Mouse (Mus musculus): ENCODE measurements around the gene Itpripl1. TPM values are rescaled to one million over a fixed set of nuclear protein-coding genes. Genes with fewer than 3 reads are reported as not detected.
A peak's percentile ranks its signal among the peaks of the same experiment; 100 is the strongest.
"Not testable (repeated sequence)": the region's sequence is repeated elsewhere in the genome, so short reads cannot be mapped to it uniquely, and the experiment has no call there.

The Itpripl1 gene
- polyA plus RNA-seq, 1 experiment from 2014 or later: 17.8 TPM

DNA sequence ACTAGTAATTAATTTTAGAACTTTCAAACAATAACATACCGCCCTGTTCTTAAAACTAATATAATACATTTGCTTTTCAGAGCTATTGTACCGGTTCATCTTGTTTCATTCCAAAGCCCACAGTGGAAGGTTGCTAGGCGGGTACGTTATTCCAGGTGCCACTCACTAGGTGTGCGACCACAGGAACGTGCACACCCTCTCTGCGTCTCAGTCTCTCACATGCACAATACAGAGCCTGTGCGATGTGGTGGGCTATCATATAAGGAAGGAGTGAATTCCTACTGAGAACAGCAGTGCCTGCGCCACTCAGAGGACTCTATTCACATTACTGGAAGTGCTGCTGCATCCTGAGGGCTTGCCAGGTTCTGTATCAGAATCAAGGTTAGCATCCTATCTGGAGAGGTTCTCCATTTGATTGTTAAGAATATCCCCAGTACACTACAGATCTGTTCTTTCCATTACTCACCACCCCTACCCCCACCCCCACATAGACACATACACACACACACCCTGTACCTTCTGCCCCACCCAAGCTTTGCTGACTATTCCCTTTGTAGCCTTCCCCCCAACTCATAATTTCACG lies 5.3 kb downstream of the Itpripl1 start:
- Histone ChIP-seq H3K27ac (ENCODE audit: low read depth) (no peak overlapping the region), H3K4me2 (ENCODE audit: low read depth, low read length) (no peak overlapping the region), H3K4me3 (ENCODE audit: low read depth, low read length) (no peak overlapping the region), H3K36me3 (replicated peaks; ENCODE audit: insufficient read depth, low read length) (peaks cover 19% of the 10 kb centered on the region), H3K9ac (replicated peaks) (no peak overlapping the region), H3K9me3 (ENCODE audit: low read length) (no peaks in the 10 kb centered on the region), H3K4me1 (ENCODE audit: insufficient read depth) (peaks cover 27% of the 10 kb centered on the region), H3K27me3 (ENCODE audit: insufficient read depth, low read length) (no peaks in the 10 kb centered on the region)
- ATAC-seq (no peak), DNase-seq (no peak)
- WGBS (ENCODE audit: insufficient replicate concordance): 86% methylated on average over 10 of the region's 10 CpGs
- TF ChIP-seq CTCF (IDR thresholded peaks at IDR 0.05; ENCODE audit: low read depth) (no peak), EP300 (IDR thresholded peaks at IDR 0.05; ENCODE audit: low read depth) (no peak)

DNA sequence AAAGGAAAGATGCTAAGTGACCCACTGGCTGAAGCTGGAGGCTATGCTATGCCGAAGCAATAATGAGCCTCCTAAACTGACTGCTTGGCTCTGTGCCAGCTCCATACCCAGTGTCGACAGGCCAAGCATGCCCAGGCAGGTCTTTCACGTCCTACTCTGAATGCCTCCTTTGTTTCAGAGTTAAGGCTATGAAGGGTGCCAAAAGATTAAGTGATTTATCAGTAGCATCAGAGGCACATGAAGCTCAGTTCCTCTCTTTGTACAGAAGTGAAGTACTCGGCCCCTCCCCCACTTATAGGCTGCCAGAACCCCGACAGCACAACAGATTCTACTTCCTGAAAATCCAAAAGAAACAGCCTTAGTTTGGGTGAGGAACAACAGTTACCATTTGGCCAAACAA lies 6.3 kb downstream of the Itpripl1 start:
- H3K9ac ChIP-seq (replicated peaks): no peak overlapping the region
- TF ChIP-seq CTCF (IDR thresholded peaks at IDR 0.05; ENCODE audit: low read depth): no peak
- peak overlapping the region; percentile 50; the same call in 1 of the 2 replicates for H3K27ac ChIP-seq (ENCODE audit: low read depth)
- WGBS (ENCODE audit: insufficient replicate concordance): 7% methylated on average over 5 of the region's 5 CpGs
- no peak for ATAC-seq
- H3K4me1 ChIP-seq (ENCODE audit: insufficient read depth): peaks cover 28% of the 10 kb centered on the region
- no peaks in the 10 kb centered on the region for H3K9me3 ChIP-seq (ENCODE audit: low read length)
- H3K4me2 ChIP-seq (ENCODE audit: low read depth, low read length): peak overlapping the region; percentile 20; the same call in 1 of the 2 replicates
- H3K4me3 ChIP-seq (ENCODE audit: low read depth, low read length): no peak overlapping the region
- peak; percentile 61 for DNase-seq
- no peaks in the 10 kb centered on the region for H3K27me3 ChIP-seq (ENCODE audit: insufficient read depth, low read length)
- H3K36me3 ChIP-seq (replicated peaks; ENCODE audit: insufficient read depth, low read length): peaks cover 19% of the 10 kb centered on the region

- not testable (repeated sequence) for H3K9ac ChIP-seq (replicated peaks); H3K36me3 ChIP-seq (replicated peaks; ENCODE audit: insufficient read depth, low read length); H3K4me2 ChIP-seq (ENCODE audit: low read depth, low read length); H3K27me3 ChIP-seq (ENCODE audit: insufficient read depth, low read length); DNase-seq; ATAC-seq; H3K27ac ChIP-seq (ENCODE audit: low read depth); H3K9me3 ChIP-seq (ENCODE audit: low read length); H3K4me3 ChIP-seq (ENCODE audit: low read depth, low read length)
- WGBS (ENCODE audit: insufficient replicate concordance): 26% methylated on average over 2 of the region's 3 CpGs
- H3K4me1 ChIP-seq (ENCODE audit: insufficient read depth): peaks cover 30% of the 10 kb centered on the region
- peak; percentile 58 for TF ChIP-seq CTCF (IDR thresholded peaks at IDR 0.05; ENCODE audit: low read depth)
These were observed 8.0 kb downstream of the Itpripl1 start for GRCm38 (mm10) chr2:127135255-127135654.

GRCm38 (mm10) chr2:127133621-127134461 lies 9.4 kb downstream of the Itpripl1 start, which contains the start of gene Ncaph:
Ncaph (minus strand) TSS chr2:127133954.
- Histone ChIP-seq H3K4me3 (ENCODE audit: low read depth, low read length) (peak within 1 kb of the TSS; percentile 96), H3K36me3 (replicated peaks; ENCODE audit: insufficient read depth, low read length) (no peaks in the 10 kb centered on the region), H3K27me3 (ENCODE audit: insufficient read depth, low read length) (no peaks in the 10 kb centered on the region), H3K27ac (ENCODE audit: low read depth) (peak within 1 kb of the TSS; percentile 91), H3K9me3 (ENCODE audit: low read length) (no peaks in the 10 kb centered on the region), H3K4me2 (ENCODE audit: low read depth, low read length) (peak within 1 kb of the TSS; percentile 91), H3K4me1 (ENCODE audit: insufficient read depth) (peaks cover 30% of the 10 kb centered on the region), H3K9ac (replicated peaks) (peak within 1 kb of the TSS; percentile 84)
- under 1% methylated on average over 57 of the region's 57 CpGs for WGBS (ENCODE audit: insufficient replicate concordance)
- TF ChIP-seq CTCF (IDR thresholded peaks at IDR 0.05; ENCODE audit: low read depth): no peak
- TF ChIP-seq EP300 (IDR thresholded peaks at IDR 0.05; ENCODE audit: low read depth): no peak
- DNase-seq: peak; percentile 98
- ATAC-seq: peak; percentile 95

- ATAC-seq: no peak
- H3K9ac ChIP-seq (replicated peaks): no peak overlapping the region
- H3K27ac ChIP-seq (ENCODE audit: low read depth): no peak overlapping the region
- H3K9me3 ChIP-seq (ENCODE audit: low read length): no peaks in the 10 kb centered on the region
- no peaks in the 10 kb centered on the region for H3K27me3 ChIP-seq (ENCODE audit: insufficient read depth, low read length)
- peak overlapping the region; percentile 91 for H3K4me2 ChIP-seq (ENCODE audit: low read depth, low read length)
- H3K4me1 ChIP-seq (ENCODE audit: insufficient read depth): peaks cover 19% of the 10 kb centered on the region
- peaks cover 8% of the 10 kb centered on the region for H3K36me3 ChIP-seq (replicated peaks; ENCODE audit: insufficient read depth, low read length)
- no peak for DNase-seq
- WGBS (ENCODE audit: insufficient replicate concordance): 46% methylated on average over 8 of the region's 8 CpGs
- TF ChIP-seq CTCF (IDR thresholded peaks at IDR 0.05; ENCODE audit: low read depth): no peak
- TF ChIP-seq EP300 (IDR thresholded peaks at IDR 0.05; ENCODE audit: low read depth): no peak
- H3K4me3 ChIP-seq (ENCODE audit: low read depth, low read length): no peak overlapping the region
These were observed 11.9 kb downstream of the Itpripl1 start for GRCm38 (mm10) chr2:127131353-127131752.

DNA sequence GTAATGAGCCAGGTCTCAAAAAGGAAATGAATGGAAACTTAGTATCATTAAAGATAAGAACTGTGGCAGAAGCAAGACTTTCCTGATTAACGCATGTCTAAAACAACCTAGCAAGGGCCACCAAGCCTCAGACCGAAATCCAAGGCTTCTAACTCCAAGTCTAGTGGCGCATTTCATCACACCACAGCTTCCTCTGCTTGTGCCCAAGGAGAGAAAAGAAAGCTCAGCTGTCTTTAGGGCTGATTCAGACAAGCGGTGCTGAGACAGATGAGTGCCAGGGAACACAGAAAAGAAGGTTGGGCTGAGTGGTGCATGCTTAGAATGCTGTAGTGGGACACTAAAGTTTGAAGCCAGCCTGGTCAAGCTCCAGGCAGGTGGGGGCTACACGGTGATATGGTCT lies 14.3 kb downstream of the Itpripl1 start:
- 70% methylated on average over 5 of the region's 5 CpGs for WGBS (ENCODE audit: insufficient replicate concordance)
- H3K9ac ChIP-seq (replicated peaks): no peak overlapping the region

More for the DNA sequence above, 14.3 kb downstream of the Itpripl1 start:
- no peak for ATAC-seq
- Histone ChIP-seq H3K4me3 (ENCODE audit: low read depth, low read length) (no peak overlapping the region), H3K27ac (ENCODE audit: low read depth) (no peak overlapping the region), H3K9me3 (ENCODE audit: low read length) (no peaks in the 10 kb centered on the region), H3K4me1 (ENCODE audit: insufficient read depth) (peaks cover 19% of the 10 kb centered on the region), H3K36me3 (replicated peaks; ENCODE audit: insufficient read depth, low read length) (peaks cover 32% of the 10 kb centered on the region), H3K27me3 (ENCODE audit: insufficient read depth, low read length) (no peaks in the 10 kb centered on the region), H3K4me2 (ENCODE audit: low read depth, low read length) (no peak overlapping the region)
- no peak for DNase-seq
- TF ChIP-seq EP300 (IDR thresholded peaks at IDR 0.05; ENCODE audit: low read depth) (no peak), CTCF (IDR thresholded peaks at IDR 0.05; ENCODE audit: low read depth) (no peak)

All from liver, postnatal 0 days (tissue).